Mouse (Mus musculus) neural tube, embryonic 13.5 days (tissue): ENCODE results near the gene Pif1. TPM values are rescaled to one million over a fixed set of nuclear protein-coding genes. Genes with fewer than 3 reads are reported as not detected.

Experiments used
- ATAC-seq: fragments of 200-750 bp; cut with Nextera tagmentation; 2 replicates; pipeline ENCODE4 v1.8.0; 2017; ENCODE audit warnings: low read depth, mild to moderate bottlenecking, moderate TSS enrichment, moderate library complexity
- H3K27ac ChIP-seq: fragments of 300-500 bp; sonication (generic); replicated peaks from 2 replicates; pipeline ENCODE4 v1.5.1; 2015; ENCODE audit warnings: moderate library complexity, mild to moderate bottlenecking, inconsistent platforms
- H3K27me3 ChIP-seq: fragments of 300-500 bp; sonication (generic); 2 replicates; pipeline ENCODE4 v1.6.1; 2015; ENCODE audit warnings: mild to moderate bottlenecking, inconsistent platforms
- H3K36me3 ChIP-seq: fragments of 300-500 bp; sonication (generic); 2 replicates; pipeline ENCODE4 v1.6.1; 2015; ENCODE audit warnings: mild to moderate bottlenecking, inconsistent platforms
- H3K4me1 ChIP-seq: fragments of 300-500 bp; sonication (generic); replicated peaks from 2 replicates; pipeline ENCODE4 v1.6.1; 2015; ENCODE audit warnings: inconsistent platforms
- H3K4me2 ChIP-seq: fragments of 300-500 bp; sonication (generic); 2 replicates; pipeline ENCODE4 v1.6.1; 2015; ENCODE audit warnings: inconsistent platforms, mild to moderate bottlenecking, moderate library complexity
- H3K4me3 ChIP-seq: fragments of 300-500 bp; sonication (generic); 2 replicates; pipeline ENCODE4 v1.5.1; 2015; ENCODE audit warnings: mild to moderate bottlenecking, inconsistent platforms
- H3K9ac ChIP-seq: fragments of 300-500 bp; sonication (generic); 2 replicates; pipeline ENCODE4 v1.6.1; 2015; ENCODE audit warnings: moderate library complexity, mild to moderate bottlenecking, inconsistent platforms
- H3K9me3 ChIP-seq: fragments of 300-500 bp; sonication (generic); 2 replicates; pipeline ENCODE4 v1.6.1; 2016; ENCODE audit warnings: inconsistent platforms
- WGBS: fragments of 180-500 bp; shearing (Covaris S2); methylation state at CpG from one replicate; pipeline ENCODE4 v1.1.7; 2015; 5-methylcytosine and 5-hydroxymethylcytosine counted together
- polyA plus RNA-seq: library from polyadenylated mRNA; unstranded; fragments of >200 nt; fragmentation: Nextera tagmentation; extraction: Ambion mirVana; gene quantifications from 2 replicates; pipeline ENCODE4 v1.2.1, GENCODE M21; 2015

Pif1 gene
- polyA plus RNA-seq, 1 experiment from 2014 or later = 3.1 TPM

DNA sequence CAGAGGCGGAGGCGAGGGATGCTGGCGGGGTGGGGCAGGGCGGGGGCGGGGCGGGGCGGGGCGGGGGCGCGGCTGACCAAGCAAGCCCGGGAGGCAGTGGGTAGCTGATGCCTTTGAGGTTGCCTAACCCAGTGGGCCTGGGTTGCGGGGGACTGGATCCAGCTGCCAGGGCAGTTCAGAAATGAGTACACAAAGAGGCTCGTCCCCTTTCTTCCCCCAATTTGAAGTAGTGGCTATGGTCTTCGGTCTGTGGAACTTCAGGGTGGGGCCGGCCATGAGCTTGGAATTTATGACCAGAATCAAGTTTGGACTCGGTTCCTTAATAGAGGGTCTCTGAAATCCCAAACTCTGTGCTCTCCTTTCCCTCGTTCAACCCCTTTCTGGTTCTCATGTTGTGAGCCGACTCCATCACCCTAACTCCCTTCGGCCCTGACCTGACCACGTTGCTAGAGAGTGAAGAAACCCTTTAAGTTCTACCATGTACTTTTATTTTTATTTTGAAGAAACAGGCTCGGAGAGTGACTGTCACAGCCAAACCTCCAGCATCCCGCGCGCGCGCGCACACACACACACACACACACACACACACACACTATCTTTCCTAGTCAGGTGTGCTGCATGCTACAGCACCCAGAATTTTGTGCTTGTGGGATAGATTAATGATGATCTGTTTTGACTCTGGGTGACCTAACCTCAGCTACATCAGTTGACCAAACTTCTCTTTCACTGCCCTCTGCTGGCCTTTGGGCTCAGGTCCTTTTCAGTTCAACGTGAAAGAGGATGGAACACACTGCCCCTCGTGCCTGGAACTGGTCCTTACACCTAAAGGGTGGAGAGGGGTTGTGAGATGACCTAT is 6.3 kb upstream of the Pif1 start:
- 6% methylated on average over 19 of the region's 29 CpGs for WGBS
- no peaks in the 10 kb centered on the region for H3K36me3 ChIP-seq
- H3K27me3 ChIP-seq = no peaks in the 10 kb centered on the region
- no peaks in the 10 kb centered on the region for H3K9me3 ChIP-seq
- peak overlapping the region; percentile 52 for H3K4me3 ChIP-seq
- H3K9ac ChIP-seq = peak overlapping the region; percentile 67
- peak; percentile 81 for ATAC-seq
- H3K4me1 ChIP-seq = peaks cover 42% of the 10 kb centered on the region
- H3K4me2 ChIP-seq = peak overlapping the region; percentile 69
- H3K27ac ChIP-seq = peak overlapping the region; percentile 49

GRCm38 (mm10) chr9:65583045-65583444 is 3.9 kb upstream of the Pif1 start:
- H3K36me3 ChIP-seq = no peaks in the 10 kb centered on the region
- no peak overlapping the region for H3K27ac ChIP-seq
- H3K9me3 ChIP-seq = no peaks in the 10 kb centered on the region
- WGBS = 30% methylated on average over 8 of the region's 8 CpGs
- H3K4me1 ChIP-seq = peaks cover 34% of the 10 kb centered on the region
- no peak for ATAC-seq
- no peak overlapping the region for H3K9ac ChIP-seq
- no peaks in the 10 kb centered on the region for H3K27me3 ChIP-seq
- no peak overlapping the region for H3K4me2 ChIP-seq
- H3K4me3 ChIP-seq = no peak overlapping the region

- peak overlapping the region; percentile 73 for H3K9ac ChIP-seq
- peaks cover 31% of the 10 kb centered on the region for H3K4me1 ChIP-seq
- H3K4me3 ChIP-seq = peak overlapping the region; percentile 53
- peak overlapping the region; percentile 83 for H3K4me2 ChIP-seq
- H3K27me3 ChIP-seq = peaks cover 8% of the 10 kb centered on the region; the same call in 1 of the 2 replicates
- peak; percentile 36; the same call in 1 of the 2 replicates for ATAC-seq
- WGBS = under 1% methylated on average over 6 of the region's 6 CpGs
- no peaks in the 10 kb centered on the region for H3K36me3 ChIP-seq
- no peaks in the 10 kb centered on the region for H3K9me3 ChIP-seq
- no peak overlapping the region for H3K27ac ChIP-seq
Measured at GRCm38 (mm10) chr9:65587270-65587572, 261 bp downstream of the Pif1 start.

GRCm38 (mm10) chr9:65587573-65588358 is 806 bp downstream of the Pif1 start:
- peaks cover 31% of the 10 kb centered on the region for H3K4me1 ChIP-seq
- H3K9me3 ChIP-seq = no peaks in the 10 kb centered on the region
- WGBS = under 1% methylated on average over 64 of the region's 64 CpGs
- H3K27me3 ChIP-seq = peaks cover 8% of the 10 kb centered on the region; the same call in 1 of the 2 replicates
- peak overlapping the region; percentile 83 for H3K4me2 ChIP-seq
- ATAC-seq = peak; percentile 44
- peak overlapping the region; percentile 73 for H3K9ac ChIP-seq
- peak overlapping the region; percentile 53 for H3K4me3 ChIP-seq
- no peaks in the 10 kb centered on the region for H3K36me3 ChIP-seq
- H3K27ac ChIP-seq = no peak overlapping the region

GRCm38 (mm10) chr9:65589091-65589490 is 2.1 kb downstream of the Pif1 start:
- peaks cover 31% of the 10 kb centered on the region for H3K4me1 ChIP-seq
- WGBS = 97% methylated on average over 3 of the region's 3 CpGs

GRCm38 (mm10) chr9:65592721-65593120 is 5.8 kb downstream of the Pif1 start:
- Histone ChIP-seq H3K4me2 (no peak overlapping the region), H3K27me3 (peaks cover 8% of the 10 kb centered on the region; the same call in 1 of the 2 replicates), H3K4me3 (no peak overlapping the region), H3K36me3 (0 out of 2 replicates have a peak, but pooled peaks cover 10% of the 10 kb centered on the region), H3K9me3 (no peaks in the 10 kb centered on the region), H3K4me1 (peaks cover 21% of the 10 kb centered on the region), H3K9ac (no peak overlapping the region), H3K27ac (no peak overlapping the region)
- ATAC-seq = no peak
- 89% methylated on average over 3 of the region's 3 CpGs for WGBS

More at GRCm38 (mm10) chr9:65589091-65589490, 2.1 kb downstream of the Pif1 start:
- no peak for ATAC-seq
- H3K27me3 ChIP-seq = peaks cover 8% of the 10 kb centered on the region; the same call in 1 of the 2 replicates
- no peak overlapping the region for H3K9ac ChIP-seq
- peak overlapping the region; percentile 83 for H3K4me2 ChIP-seq
- peak overlapping the region; percentile 53 for H3K4me3 ChIP-seq
- H3K36me3 ChIP-seq = 0 out of 2 replicates have a peak, but pooled peaks cover 10% of the 10 kb centered on the region
- no peak overlapping the region for H3K27ac ChIP-seq
- no peaks in the 10 kb centered on the region for H3K9me3 ChIP-seq

DNA sequence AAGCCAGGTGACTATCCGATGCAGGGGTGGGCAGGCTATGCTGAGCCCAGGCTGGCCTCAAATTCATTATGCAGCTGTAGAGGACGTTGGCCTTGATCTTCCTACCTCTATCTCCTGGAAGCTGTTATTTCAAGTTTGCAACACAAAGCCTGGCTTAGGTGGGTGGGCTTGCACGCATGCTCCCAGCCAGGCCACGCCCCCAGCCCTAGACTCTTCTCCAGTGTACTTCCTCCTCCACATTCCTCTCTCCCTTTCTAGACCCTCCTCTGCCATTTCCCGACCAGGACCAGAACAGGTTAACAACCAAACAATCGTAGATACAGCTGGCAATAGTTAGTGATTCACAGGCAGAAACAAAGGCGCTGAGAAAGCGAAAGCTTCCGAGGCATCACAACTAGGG is 6.6 kb downstream of the Pif1 start:
- no peak for ATAC-seq
- Histone ChIP-seq H3K36me3 (0 out of 2 replicates have a peak, but pooled peaks cover 10% of the 10 kb centered on the region), H3K9ac (no peak overlapping the region), H3K4me1 (peaks cover 13% of the 10 kb centered on the region), H3K27ac (no peak overlapping the region), H3K9me3 (no peaks in the 10 kb centered on the region), H3K27me3 (peaks cover 4% of the 10 kb centered on the region; the same call in 1 of the 2 replicates), H3K4me3 (no peak overlapping the region), H3K4me2 (no peak overlapping the region)
- WGBS = 85% methylated on average over 9 of the region's 9 CpGs

DNA sequence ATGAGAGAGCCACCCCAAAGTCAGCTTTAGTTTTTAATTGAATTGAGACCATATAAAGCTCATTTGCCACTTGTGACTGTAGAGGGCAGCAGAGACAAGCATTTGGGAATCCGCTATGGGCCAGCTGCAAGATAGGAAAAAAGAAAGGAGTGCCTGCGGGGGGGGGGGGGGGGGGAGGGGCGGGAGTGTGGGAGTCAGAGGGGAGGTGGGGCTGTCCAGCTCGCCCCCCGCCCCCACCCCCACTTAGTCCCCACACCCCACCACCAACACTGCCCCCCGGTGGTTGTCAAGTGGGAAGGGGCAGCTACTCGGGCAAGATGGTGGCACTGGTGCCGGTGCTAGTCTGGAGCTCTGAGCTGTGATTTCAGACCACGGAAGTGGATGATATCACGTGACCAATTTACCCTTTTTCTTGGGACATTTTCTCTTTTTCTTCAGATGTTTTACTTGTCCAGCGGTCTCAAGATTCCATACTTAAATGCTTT is 11.8 kb downstream of the Pif1 start:
- ATAC-seq = no peak
- Histone ChIP-seq H3K4me3 (no peak overlapping the region), H3K9me3 (no peaks in the 10 kb centered on the region), H3K4me1 (no peaks in the 10 kb centered on the region), H3K9ac (no peak overlapping the region), H3K4me2 (peak overlapping the region; percentile 20; the same call in 1 of the 2 replicates), H3K27me3 (no peaks in the 10 kb centered on the region), H3K27ac (no peak overlapping the region), H3K36me3 (no peaks in the 10 kb centered on the region)
- 46% methylated on average over 8 of the region's 11 CpGs for WGBS

DNA sequence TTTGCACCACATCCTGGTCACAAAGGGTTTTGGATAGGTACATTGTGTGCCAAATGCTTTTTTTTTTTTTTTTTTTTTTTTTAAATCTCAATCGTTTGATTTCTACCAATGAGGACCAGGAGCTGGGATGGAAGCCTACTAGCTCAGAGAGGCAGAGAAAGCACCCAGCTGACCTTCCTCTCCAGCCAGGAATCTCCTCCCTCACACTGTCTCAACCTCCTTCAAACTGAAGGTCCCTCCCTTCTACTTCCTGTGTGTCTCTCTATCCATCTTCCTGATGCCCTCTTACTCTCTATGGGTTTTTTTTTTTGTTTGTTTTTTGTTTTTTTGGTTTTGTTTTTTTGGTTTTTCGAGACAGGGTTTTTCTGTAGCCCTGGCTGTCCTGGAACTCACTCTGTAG is 14.0 kb downstream of the Pif1 start:
- ATAC-seq = no peak
- 62% methylated on average over 2 of the region's 2 CpGs for WGBS
- no peaks in the 10 kb centered on the region for H3K36me3 ChIP-seq

DNA sequence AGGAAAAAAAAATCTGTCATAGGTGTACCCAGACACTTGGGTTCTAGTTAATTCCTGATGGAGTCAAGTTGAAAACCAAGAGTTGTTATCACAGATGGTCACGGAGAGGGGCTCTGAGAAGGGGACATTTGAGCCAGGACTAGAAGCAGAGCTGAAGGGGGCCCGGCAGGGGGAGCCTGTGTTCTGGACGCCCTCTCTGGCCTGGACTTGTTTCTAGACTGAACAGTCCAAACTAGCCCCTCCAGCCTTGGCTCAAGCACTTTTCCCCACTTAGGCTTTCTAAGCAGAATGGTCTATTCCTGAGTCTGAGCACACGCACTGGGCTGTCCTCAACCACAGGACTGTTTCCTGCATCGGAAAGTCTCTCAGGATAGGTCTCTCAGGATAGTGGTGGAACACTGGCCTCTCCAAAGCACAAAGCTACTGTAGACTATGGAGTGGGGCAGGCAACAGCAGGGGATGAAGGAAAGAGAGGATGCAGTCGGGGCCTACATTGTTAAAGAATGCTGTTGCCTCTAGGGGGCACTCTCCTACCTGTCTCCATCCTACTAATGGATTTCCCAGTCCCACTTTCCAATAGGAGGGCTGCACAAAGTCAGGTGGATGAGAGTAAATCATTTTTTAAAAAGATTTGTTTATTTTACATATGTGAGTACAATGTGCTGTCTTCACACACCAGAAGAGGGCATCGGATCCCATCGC is 16.6 kb downstream of the Pif1 start:
- no peak for ATAC-seq
- peaks cover 4% of the 10 kb centered on the region for H3K4me1 ChIP-seq
- no peak overlapping the region for H3K4me2 ChIP-seq
- H3K27ac ChIP-seq = no peak overlapping the region
- 48% methylated on average over 8 of the region's 8 CpGs for WGBS
- no peak overlapping the region for H3K4me3 ChIP-seq
- no peak overlapping the region for H3K9ac ChIP-seq
- H3K9me3 ChIP-seq = no peaks in the 10 kb centered on the region
- H3K36me3 ChIP-seq = no peaks in the 10 kb centered on the region
- H3K27me3 ChIP-seq = no peaks in the 10 kb centered on the region

More for the DNA sequence above, 14.0 kb downstream of the Pif1 start:
- H3K9me3 ChIP-seq = no peaks in the 10 kb centered on the region
- H3K4me1 ChIP-seq = peaks cover 4% of the 10 kb centered on the region
- no peak overlapping the region for H3K4me3 ChIP-seq
- H3K4me2 ChIP-seq = no peak overlapping the region
- no peak overlapping the region for H3K9ac ChIP-seq
- H3K27ac ChIP-seq = no peak overlapping the region
- no peaks in the 10 kb centered on the region for H3K27me3 ChIP-seq

- Histone ChIP-seq H3K4me2 (peak overlapping the region; percentile 53), H3K27me3 (no peaks in the 10 kb centered on the region), H3K9me3 (no peaks in the 10 kb centered on the region), H3K36me3 (no peaks in the 10 kb centered on the region), H3K4me3 (peak overlapping the region; percentile 19), H3K9ac (peak overlapping the region; percentile 64), H3K27ac (no peak overlapping the region), H3K4me1 (peaks cover 4% of the 10 kb centered on the region)
- 7% methylated on average over 9 of the region's 9 CpGs for WGBS
- peak; percentile 67 for ATAC-seq
Measured at GRCm38 (mm10) chr9:65605471-65606136, 18.6 kb downstream of the Pif1 start.
